Mouse (Mus musculus): ENCODE results near the gene Tut1. TPM values are rescaled to one million over a fixed set of nuclear protein-coding genes. Genes with fewer than 3 reads are reported as not detected.

Tut1 gene
- total RNA-seq (2021) = 10 to 100 TPM; 16.7 to 16.8 TPM
- long read RNA-seq, experiment 1, transcript Tut1-201 (9 exons, 2,753 nt) = major isoform, 6 of 16 reads
- long read RNA-seq, experiment 1, partial matches to known transcripts = 2 of 16 reads
- long read RNA-seq, experiment 1, other reads (novel, unspliced or antisense) = 7 of 16 reads
- long read RNA-seq, experiment 2, transcript Tut1-201 (9 exons, 2,753 nt) = major isoform, 16 of 24 reads
- long read RNA-seq, experiment 2, partial matches to known transcripts = 4 of 24 reads
- long read RNA-seq, experiment 2, other reads (novel, unspliced or antisense) = 3 of 24 reads

- peak; percentile 96 to 98 for DNase-seq (ENCODE audit: low spot score in 2 of 2)
- intact Hi-C loops (cut with DNase I) = loop anchor here (10.0 kb wide), 1 partner anchor 109 kb away; no protein-coding TSS in a partner anchor
Observed at GRCm38 (mm10) chr19:8953135-8954039, at the start of gene Tut1. TSS of gene Tut1 (plus strand) at chr19:8953847.

- intact Hi-C loops (cut with DNase I) = no loop called here
Observed at GRCm38 (mm10) chr19:8908531-8908930, 45.1 kb upstream of the Tut1 start.

GRCm38 (mm10) chr19:8911810-8912209 lies 41.8 kb upstream of the Tut1 start:
- intact Hi-C loops (cut with DNase I) = no loop called here
- peak in 1 of 2 experiments; percentile 51 for DNase-seq (ENCODE audit: low spot score in 2 of 2)

More at GRCm38 (mm10) chr19:8908531-8908930, 45.1 kb upstream of the Tut1 start:
- no peak for DNase-seq (ENCODE audit: low spot score in 2 of 2)

- peak in 1 of 2 experiments; percentile 56 for DNase-seq (ENCODE audit: low spot score in 2 of 2)
- intact Hi-C loops (cut with DNase I) = no loop called here
Observed at GRCm38 (mm10) chr19:8914212-8914611, 39.4 kb upstream of the Tut1 start.

- intact Hi-C loops (cut with DNase I) = no loop called here
- DNase-seq (ENCODE audit: low spot score in 2 of 2) = no peak
Observed at GRCm38 (mm10) chr19:8919000-8919399, 34.6 kb upstream of the Tut1 start.

- no peak for DNase-seq (ENCODE audit: low spot score in 2 of 2)
- intact Hi-C loops (cut with DNase I) = no loop called here
Observed at GRCm38 (mm10) chr19:8919684-8920072, 34.0 kb upstream of the Tut1 start.

- DNase-seq (ENCODE audit: low spot score in 2 of 2) = peak; percentile 91 to 93
- intact Hi-C loops (cut with DNase I) = no loop called here
Observed at GRCm38 (mm10) chr19:8920073-8920736, 33.4 kb upstream of the Tut1 start, which contains the start of gene B3gat3. TSS of gene B3gat3 (plus strand) at chr19:8920374.

- DNase-seq (ENCODE audit: low spot score in 2 of 2) = no peak
- intact Hi-C loops (cut with DNase I) = no loop called here
Observed at GRCm38 (mm10) chr19:8920836-8921291, 32.8 kb upstream of the Tut1 start.

GRCm38 (mm10) chr19:8921741-8922140 lies 31.9 kb upstream of the Tut1 start:
- no peak for DNase-seq (ENCODE audit: low spot score in 2 of 2)
- intact Hi-C loops (cut with DNase I) = no loop called here

- intact Hi-C loops (cut with DNase I) = no loop called here
- no peak for DNase-seq (ENCODE audit: low spot score in 2 of 2)
Observed at GRCm38 (mm10) chr19:8926766-8927165, 26.9 kb upstream of the Tut1 start.

GRCm38 (mm10) chr19:8927891-8928525 lies 25.6 kb upstream of the Tut1 start:
- no peak for DNase-seq (ENCODE audit: low spot score in 2 of 2)
- intact Hi-C loops (cut with DNase I) = no loop called here

GRCm38 (mm10) chr19:8928689-8929223 lies 24.9 kb upstream of the Tut1 start:
- intact Hi-C loops (cut with DNase I) = no loop called here
- no peak for DNase-seq (ENCODE audit: low spot score in 2 of 2)

GRCm38 (mm10) chr19:8929224-8930088 lies 24.2 kb upstream of the Tut1 start, which contains the start of the genes Rom1 and Eml3:
TSS of gene Rom1 (minus strand) at chr19:8929356.
TSS of gene Eml3 (plus strand) at chr19:8929552.
- peak in 1 of 2 experiments; percentile 58 for DNase-seq (ENCODE audit: low spot score in 2 of 2)
- intact Hi-C loops (cut with DNase I) = no loop called here

GRCm38 (mm10) chr19:8930117-8930516 lies 23.5 kb upstream of the Tut1 start:
- no peak for DNase-seq (ENCODE audit: low spot score in 2 of 2)
- intact Hi-C loops (cut with DNase I) = no loop called here

GRCm38 (mm10) chr19:8930771-8931170 lies 22.9 kb upstream of the Tut1 start:
- intact Hi-C loops (cut with DNase I) = no loop called here
- DNase-seq (ENCODE audit: low spot score in 2 of 2) = no peak

- intact Hi-C loops (cut with DNase I) = no loop called here
- DNase-seq (ENCODE audit: low spot score in 2 of 2) = no peak
Observed at GRCm38 (mm10) chr19:8936736-8937135, 16.9 kb upstream of the Tut1 start.

- intact Hi-C loops (cut with DNase I) = no loop called here
Observed at GRCm38 (mm10) chr19:8940526-8941133, 13.0 kb upstream of the Tut1 start.

GRCm38 (mm10) chr19:8941136-8941514 lies 12.5 kb upstream of the Tut1 start:
- intact Hi-C loops (cut with DNase I) = no loop called here
- DNase-seq (ENCODE audit: low spot score in 2 of 2) = no peak

More at GRCm38 (mm10) chr19:8940526-8941133, 13.0 kb upstream of the Tut1 start:
- no peak for DNase-seq (ENCODE audit: low spot score in 2 of 2)

Measured in left cerebral cortex, postnatal 14 days (tissue).